Mouse (Mus musculus) liver (tissue): ENCODE measurements at regions not wholly inside any gene's neighbourhood (a gene's known extent, or its start where the extent isn't known, plus 50 kb on each side); places are given as distances from the start of the nearest gene placed in this dataset.

ENCODE experiments used
- DNase-seq: peaks from one replicate; pipeline ENCODE4 v3.0.0-alpha.2; 2020; ENCODE audit warnings: mixed read lengths

DNA sequence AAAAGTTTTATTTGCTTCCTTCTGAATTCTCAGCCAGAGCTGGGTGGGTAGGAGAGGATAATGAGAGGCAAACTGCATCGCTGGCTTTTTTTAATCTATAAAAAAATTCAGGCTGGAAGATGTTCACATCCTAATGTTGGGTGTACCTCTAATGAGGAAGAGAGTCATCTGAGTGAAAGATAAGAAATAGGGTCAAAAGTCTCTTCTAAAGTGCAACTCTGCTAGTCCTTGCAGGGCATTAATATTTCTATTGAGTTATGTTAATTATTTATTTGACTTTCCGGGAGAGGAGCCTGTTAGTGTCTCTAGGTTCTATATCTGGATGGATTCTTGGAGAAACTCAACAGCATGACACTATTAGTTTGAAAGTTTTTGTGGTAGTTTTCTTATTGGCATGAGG is 182.2 kb upstream of the Camk1g start:
- DNase-seq, result no peak

DNA sequence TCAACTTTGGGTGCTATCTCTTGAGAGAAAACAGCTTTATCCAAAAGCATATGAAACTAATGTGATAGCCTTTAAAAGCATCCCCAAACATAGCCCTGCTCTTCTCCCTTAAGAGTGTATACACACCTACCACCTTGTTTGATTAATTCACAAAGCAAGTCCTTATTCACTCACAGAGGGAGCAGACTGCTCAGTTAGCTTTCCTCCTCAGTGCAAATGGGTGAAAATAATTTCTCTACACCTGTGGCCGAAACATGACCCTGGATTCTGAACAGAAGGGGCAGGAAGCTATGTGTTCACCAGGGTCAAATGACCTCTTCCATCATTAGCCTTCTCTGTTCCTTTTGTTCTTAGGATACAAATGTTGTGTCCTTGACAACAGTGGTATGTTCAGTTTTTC is 181.2 kb upstream of the Camk1g start:
- no peak for DNase-seq

DNA sequence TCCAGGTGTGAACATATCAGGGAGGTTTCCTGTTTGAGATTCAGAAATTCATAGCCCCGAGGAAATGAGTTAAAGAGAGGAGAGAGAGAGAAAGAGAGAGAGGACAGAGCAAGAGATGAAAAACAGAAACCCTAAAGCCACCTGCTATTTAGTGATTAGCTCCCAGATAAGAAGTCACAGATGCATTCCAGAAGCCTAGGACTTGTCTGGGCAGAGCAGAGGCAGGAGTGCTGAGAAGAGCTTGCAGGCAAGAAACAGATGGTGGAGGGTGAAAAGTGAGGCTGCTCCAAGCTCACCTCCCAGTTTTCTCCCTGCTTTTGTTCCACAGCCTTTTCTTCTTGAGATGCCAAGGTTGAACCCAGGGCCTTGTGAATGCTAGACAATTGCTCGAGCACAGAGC is 180.7 kb upstream of the Camk1g start:
- no peak for DNase-seq

DNA sequence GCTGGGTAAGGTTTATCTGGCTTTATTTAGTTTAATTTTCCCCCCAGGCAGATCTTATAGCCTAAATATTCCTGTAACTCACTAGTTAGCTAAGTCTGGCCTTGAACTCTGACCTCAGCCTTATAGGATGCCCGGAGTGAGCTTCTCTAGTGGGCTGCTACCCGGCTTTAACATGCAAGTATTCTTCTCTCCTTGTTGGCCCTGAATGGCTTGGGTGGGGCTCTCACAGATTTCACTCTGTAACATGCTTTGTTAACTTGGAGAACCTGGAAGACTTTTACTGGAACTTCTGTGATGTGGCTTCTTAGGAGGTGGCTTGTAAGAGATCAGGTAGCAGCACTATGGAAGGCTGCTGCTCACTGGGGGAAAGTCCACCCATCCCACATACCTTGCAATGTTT is 177.3 kb upstream of the Camk1g start:
- no peak for DNase-seq

DNA sequence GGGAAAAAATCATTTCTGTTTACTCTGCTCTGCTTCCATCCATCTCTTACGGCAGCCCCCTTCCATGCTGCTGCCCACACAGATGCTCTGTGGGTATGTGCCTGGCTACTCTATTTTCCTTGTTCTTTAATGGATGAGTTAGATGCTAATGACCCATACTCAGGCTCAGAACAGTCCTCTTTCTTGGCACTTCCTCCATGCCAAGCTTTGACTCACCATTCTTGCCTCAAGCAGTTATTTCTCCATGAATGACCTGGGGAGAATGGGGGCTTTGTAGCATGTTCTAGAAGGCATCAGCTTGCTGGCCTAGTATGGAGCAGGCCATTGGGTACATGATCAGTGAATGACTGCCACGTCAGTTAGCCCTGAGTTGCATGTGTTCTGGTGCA is 175.9 kb upstream of the Camk1g start:
- DNase-seq, result no peak

DNA sequence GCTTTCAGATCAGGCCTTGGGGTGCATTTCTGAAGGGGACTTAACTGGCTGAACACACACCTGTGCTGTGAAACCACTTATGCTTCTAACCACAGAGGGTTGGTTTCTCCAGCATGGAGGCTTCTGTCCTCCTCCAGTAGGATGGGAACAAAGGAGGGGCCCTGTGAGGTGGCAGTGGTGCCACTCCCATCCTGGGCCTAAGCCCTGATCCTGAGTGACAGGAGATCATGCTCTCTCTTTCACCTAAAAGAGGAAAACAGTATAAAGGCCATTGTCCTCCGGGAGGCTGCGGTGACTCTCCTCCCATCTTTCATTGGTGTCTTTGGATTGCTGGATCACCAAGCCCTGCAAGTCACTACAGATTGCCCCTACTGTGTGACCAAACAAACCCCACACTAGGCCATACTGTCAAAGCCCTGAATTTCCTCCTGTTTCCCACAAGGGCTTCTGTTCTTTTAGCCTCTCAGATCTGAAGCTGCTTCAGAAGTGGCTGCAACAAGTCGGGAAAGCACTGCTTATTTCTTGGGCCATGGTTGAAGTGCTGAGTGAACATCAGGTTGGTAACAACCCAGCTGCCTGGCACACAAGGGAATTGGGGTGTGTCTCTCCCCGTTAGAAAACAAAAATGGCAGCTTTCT is 175.4 kb upstream of the Camk1g start:
- DNase-seq, result no peak

DNA sequence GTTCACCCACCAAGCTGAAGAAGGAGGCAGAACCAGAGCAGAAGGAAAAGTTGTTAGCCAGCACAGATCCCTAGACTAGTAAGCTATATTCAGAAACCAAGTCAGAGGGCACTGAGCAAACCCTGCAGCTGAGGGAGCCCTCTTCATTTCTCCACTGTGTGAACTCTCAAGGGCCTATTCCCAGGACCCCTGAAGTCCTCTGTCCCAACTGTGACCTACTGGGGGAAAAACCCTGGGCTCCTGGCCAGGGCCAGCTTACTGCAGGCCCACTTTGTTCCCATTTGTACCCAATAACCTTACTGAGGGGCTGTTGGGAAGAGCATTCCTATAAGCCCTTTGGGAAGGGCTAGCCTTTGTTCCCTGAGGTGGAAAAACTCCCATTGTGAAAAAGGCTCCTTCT is 174.7 kb upstream of the Camk1g start:
- no peak for DNase-seq

DNA sequence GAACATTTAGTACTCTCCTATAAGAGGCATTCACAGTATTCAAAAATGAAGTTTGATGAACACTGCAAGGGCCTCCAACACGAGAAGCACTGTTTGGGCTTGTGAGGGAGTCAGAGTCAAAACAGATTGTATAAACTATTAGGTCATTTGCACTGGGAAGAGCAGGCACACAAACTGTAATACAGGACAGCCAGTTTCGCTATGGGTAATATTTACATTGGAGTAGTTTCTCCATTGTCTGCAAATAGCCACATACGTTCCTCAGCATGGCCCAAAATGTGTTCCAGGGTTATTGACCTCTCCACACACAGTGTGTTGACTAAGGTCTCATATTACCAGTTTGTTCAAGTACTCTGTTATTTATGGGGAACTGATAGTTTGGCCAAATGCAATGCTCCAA is 173.7 kb upstream of the Camk1g start:
- no peak for DNase-seq

DNA sequence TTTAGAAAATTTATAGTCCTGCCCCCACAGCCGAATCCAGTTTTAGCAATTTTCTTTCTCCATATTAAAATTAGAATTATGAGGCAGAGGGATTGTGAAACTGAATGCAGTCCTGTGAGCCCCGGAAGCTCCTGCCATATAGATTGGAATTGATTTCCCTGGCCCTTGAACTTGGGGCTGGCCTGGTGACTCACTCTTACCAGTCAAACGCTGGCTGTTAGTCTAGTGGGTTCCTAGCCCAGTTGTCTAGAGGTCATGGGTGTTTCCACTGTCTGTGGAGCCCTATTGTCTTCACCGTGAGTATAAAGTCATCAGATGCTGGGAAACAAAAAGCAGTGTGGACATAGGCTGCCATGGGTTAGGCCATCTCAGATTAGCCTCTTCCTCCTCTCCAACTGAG is 173.2 kb upstream of the Camk1g start:
- DNase-seq, result no peak

DNA sequence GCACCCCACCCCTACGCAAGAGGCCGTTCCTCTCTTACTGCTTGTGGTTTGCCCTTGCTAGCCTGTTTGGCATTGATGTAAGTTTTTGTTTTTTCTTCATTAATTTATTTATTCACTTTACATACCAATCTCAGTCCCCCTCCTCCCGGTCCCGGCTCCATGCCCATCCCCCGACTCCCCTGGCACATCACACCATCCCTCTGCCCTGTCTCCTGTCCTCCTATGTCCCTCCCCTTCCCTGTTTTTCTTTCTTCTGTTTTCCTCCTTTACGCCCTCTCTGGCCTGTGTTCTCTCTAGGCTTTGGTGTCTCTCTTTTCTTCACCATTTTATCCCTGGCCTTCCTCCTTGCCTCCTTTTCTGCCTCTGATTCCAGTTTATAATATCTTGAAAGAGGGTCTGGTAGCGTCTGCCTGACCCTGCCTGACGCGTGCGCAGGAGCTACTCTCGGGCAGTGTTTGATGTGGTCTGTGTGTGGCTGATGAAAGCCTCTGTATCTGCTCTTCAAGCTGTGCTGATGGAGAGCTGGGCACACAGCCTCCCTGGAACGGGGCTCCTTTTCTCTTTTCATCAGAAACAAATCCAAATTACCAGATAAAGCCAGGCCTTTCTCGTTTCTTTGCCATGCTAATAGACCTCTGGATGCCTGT is 172.0 kb upstream of the Camk1g start:
- DNase-seq, result no peak

DNA sequence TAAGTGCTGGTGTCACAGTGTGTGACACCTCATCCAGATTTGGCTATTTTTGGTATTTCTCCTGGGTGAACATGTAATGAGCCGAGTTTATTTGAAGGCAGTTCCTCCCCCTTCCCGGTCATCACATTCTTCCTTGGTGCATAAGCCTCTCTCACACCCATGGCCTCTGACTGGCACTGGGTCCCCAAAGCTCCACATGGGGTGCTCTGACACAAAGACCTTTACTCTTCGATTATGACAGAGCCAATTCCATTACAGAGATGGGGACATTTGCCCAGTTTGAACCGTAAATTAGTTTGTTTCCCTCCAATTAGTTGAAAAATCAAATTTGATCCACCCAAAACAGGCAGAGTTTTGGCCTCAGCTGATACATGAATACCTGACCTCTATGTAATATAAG is 171.2 kb upstream of the Camk1g start:
- no peak for DNase-seq

DNA sequence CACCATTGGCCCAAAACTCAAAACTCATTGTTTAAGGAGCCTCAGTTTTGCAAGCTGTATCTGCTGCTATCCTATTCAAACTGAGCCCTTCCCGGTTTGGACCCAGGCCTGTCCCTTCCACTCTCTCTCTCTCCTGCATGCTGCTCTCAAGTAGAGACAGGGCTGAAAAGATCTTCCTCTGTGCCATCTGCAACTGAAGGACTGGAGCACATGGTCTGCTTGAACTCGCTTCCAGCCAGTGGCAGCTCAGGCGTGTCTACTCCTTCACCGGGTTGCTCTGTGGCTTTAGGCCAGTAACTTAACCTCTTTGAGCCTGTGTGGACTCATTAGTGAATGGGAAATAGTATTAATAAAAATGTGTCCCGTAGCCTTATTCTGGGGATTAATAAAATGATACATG is 170.4 kb upstream of the Camk1g start:
- no peak for DNase-seq

DNA sequence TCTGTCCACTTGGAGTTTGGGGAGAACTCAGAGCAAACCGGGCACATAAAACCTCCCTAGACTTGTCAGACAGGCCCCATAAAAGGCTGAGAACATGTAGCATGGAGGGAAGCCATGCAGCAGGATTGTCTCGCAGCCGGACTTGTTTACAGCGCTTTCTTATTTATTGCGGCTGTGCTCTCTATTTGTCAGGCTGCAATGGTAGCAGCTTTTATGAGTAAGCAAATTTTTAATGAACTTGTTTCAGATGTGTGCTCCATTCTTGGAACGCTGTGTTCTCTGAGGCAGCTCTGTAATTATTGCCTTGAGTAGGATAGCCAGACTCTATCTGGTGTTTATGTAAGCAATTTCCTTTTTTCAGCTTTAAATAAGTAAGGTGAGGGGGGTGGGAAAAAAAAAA is 169.2 kb upstream of the Camk1g start:
- no peak for DNase-seq

DNA sequence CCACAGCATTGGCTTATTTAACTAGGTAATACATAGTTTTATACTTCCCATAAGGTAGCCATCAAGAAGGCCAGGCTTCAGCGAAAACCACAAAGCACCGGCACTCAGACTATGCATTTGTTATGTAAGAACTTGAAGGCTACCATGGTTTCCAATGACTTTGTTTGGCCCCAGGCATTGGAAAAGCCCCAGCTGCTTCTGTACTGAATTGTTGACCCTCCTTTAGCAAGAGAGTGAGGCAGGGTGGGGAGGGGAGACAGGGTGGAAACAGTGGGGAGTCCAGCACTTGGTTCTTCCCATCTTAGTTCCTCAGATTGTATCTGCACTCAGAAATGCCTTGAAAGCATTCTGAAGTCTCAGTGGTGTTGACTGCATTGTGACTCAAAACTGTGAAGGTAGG is 168.3 kb upstream of the Camk1g start:
- no peak for DNase-seq

DNA sequence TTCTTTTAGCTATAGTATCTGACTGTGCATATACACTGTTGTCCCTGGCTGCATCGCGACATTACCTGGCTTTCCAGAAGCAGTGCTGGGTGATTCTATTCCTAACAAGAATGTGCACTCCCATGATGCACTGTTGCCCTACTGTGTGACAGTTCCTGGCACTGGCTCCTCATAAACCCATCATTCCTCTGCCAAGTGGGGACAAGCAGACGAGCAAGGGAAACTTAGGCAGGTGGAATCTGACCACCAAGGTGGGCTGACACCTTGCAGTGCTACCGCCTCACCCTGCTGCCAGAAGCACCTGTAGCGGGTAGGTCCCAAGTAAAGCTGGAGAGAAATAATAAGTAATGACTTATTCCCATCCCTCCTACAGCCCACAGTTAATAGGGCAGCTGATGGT is 167.5 kb upstream of the Camk1g start:
- DNase-seq, result no peak

DNA sequence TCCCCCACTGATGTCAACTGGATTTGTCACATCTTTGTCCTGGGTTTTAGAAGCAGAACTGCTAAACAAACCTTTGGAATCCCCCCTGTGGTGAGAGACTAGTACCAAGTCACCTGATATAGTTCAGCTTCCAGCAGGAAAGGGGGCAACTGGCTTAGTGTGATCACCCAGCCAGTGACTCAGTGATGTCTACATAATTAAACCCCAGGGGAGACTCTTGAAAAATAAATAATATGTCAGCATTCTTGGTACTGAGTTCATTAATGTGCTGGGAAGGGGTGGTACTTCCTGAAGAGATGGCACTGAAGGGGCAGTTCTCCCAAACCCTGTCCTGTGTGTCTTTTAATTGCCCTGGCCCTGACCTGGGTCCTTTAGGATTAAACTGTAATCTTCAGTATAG is 166.5 kb upstream of the Camk1g start:
- no peak for DNase-seq

DNA sequence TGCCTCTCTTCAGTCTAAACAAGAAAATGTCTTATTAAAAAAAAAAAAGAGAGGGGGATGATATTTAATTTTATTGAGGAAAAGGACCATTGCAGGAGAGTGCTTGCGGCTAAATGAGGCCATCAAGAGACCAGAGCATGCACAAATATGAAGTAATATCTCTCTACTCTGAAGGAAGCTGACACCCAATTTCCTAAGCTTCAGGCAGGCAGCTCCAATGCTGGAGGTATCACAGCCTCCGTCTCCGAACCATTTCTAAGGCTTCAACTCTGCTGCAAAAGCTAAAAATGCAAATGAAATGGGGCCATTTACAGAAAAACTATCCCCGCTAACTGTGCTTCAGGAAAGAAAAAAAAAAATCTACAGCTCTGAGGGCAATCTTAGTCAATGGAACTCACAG is 164.4 kb upstream of the Camk1g start:
- no peak for DNase-seq

DNA sequence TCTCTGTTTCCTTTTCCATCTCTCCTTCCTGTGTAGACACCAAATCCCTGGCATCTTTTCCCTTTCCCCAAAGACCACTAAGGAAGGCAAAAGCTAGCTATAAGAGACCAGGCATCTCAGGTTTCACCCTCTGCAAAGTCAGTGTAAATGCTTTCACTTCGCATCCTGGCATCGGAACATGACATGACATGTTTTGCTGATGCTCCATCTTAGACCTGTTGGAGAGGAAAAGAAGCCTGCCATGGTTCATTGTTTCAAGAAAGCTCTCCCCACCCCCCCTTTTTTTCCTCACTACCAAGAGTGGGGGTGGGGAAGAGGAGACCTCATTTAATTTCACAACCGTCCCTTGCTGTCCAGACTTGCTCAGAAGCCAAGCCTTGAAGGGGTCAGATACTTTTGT is 156.4 kb upstream of the Camk1g start:
- DNase-seq, result no peak

DNA sequence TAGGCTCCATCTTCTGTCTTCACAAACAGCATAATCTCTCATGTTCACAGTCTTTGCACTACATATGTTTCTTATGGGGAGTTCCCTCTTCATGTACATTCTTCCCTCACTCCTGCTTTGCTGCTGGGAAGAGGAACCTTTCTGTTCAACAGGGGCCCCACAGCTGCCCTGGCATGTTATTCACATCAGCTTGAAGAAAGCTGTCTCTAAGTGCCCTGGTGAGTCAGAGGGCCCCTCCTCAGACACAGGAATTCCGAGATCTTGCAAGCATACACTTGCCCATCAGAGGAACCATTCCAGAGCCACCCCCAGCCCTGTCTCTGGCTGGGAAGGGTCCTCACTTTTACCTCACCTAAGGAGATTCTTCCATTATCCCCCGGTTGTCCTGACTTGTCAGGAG is 151.9 kb upstream of the Camk1g start:
- no peak for DNase-seq

DNA sequence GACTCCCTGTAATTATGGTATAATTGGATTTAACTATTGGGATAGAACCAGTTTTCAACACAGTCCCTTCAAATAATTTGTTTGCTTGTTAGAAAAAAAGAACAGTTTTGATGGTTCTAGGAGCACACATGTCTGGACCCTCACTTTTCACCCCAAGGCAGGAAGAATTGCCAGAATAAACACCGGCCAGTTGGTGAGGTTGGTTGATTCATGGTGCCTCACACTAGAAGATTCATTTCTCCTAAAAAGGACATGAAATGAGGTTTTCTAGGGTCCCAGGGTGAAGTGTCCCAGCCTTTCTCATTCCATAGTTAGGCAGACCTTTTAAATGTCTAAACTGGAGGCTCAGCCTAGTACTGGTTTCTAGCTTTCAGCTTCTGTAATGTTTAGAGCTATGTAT is 148.7 kb upstream of the Camk1g start:
- DNase-seq, result no peak

DNA sequence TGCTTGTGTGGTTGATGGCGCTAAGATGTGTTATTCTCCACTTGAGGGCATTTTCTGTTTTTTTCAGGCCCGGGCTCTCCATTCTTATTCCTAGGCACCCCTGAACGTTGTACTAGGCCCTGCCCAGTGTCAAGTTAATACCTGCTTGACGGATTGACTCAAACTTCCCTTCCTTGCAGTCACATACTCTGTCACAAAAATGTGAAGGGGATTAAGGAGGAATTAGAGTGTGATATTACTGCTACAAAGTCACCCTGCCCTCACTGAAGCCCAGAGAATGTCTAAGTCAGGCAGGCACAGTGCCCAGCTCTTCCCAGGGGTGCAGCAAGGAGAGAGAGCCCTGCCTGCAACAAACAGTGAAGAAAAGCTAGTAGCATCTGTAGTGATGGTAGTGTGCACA is 147.9 kb upstream of the Camk1g start:
- no peak for DNase-seq

DNA sequence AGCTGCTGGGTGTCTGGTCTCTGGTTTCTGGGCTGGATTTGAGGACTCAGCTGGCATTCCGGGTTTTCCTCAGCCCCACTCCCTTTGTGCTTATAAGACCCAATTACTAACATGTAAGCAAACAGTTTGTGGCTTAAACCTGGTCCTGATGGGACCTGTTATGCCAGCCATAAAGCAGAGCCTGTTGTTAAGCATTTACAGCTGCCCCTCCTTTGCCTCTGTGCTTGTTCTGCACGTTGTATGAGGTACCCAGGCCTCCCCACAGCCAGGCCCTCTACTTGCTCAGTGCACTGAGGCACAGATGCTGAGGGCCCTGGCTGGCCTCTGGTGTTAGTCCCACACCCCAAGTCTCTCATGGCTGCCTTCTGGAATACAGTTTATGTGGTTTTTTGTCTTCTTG is 147.2 kb upstream of the Camk1g start:
- DNase-seq, result no peak

DNA sequence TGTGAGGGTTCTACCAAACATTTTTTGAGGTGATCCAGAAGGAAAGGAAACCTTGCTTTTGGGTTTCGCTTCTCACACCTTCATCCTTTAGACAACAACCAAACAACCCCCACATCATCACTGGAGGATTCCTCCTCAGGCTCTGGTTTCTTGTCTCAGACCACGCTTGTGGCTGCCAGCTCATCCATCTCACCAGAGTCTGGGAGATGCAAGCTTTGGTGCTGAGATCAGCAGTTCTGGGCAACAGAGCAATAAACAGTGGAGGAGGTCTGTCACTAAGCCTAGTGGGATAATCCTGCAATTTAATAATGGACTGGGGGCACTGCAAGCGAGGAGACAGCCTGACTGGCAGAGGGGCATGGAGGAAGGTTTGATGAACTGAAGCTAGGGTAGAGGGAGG is 146.3 kb upstream of the Camk1g start:
- DNase-seq, result no peak

DNA sequence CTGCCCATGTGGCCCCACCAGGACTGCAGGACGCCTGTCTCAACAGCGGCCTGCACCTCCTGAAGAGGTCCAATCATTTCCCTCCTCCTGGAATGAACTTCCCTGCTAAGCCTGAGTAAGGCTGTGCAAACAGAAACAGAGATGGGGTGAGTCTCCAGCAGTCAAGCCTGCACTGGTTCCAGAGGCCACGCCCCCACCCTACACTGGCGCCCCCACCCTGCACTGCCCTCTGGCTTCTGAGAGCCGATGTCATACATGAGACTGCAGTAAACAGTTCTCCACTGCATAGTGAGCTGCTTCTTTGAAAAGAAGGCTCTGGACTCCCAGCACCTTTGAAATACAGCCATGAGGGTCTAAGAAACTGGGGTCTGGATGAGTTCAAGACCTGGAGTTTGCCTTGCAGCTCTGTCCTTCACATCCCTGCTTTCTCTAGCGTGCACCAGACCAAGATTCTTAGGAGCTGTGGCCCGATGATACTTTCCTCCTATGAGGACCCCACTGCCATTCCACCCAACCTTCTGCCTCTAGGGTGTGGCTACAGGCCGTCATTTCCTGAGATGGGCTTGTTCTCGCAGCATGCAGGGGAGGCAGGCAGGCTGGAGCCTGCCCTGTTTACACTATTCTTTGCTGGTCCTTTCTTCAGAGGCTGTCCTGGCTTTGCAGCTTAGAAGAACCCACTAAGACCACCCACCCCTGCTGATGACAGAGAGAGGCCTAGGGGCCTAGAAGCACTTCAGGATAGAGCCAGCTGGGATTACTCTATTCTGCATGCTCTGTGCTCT is 144.0 kb upstream of the Camk1g start:
- peak; percentile 48 for DNase-seq
